In genomic region chr17:84189127-84189854, GRCm38 (mm10) we compare ENCODE assay signal across 8 mouse cellular contexts. TPM values are rescaled to one million over a fixed set of nuclear protein-coding genes. Genes with fewer than 3 reads are reported as not detected.
DNase-seq lines count a peak whose midpoint lies in the region; ATAC-seq and TF ChIP-seq lines count a peak whose summit lies in the region.

No protein-coding gene starts in this region.

- H3K9me3 ChIP-seq in lung, embryonic 14.5 days (ENCODE audit: low read depth, low read length): no peaks in the 10 kb centered on the region
- H3K9me3 ChIP-seq in heart, embryonic 12.5 days (replicated peaks): no peaks in the 10 kb centered on the region
- H3K9me3 ChIP-seq in neural tube, embryonic 14.5 days (ENCODE audit: control insufficient read depth, low read length): no peaks in the 10 kb centered on the region

- DNase-seq in lung, embryonic 14.5 days: no peak
- no peak for DNase-seq in lung, postnatal 14 days
- DNase-seq in adrenal gland, postnatal 10 days: peak; percentile 72
- DNase-seq in kidney, postnatal 14 days: peak; percentile 38
- no peak for DNase-seq in retina, embryonic 14.5 days (ENCODE audit: low spot score)
- no peak for DNase-seq in Muller cell, postnatal 12 days (ENCODE audit: inconsistent ontology term)

- no peaks in the 10 kb centered on the region for H3K27me3 ChIP-seq in lung, embryonic 14.5 days (ENCODE audit: insufficient read depth, low read length)
- no peaks in the 10 kb centered on the region for H3K27me3 ChIP-seq in heart, embryonic 12.5 days (replicated peaks)
- H3K27me3 ChIP-seq in neural tube, embryonic 14.5 days (ENCODE audit: control insufficient read depth, insufficient read depth, low read length): peaks cover 6% of the 10 kb centered on the region; the same call in 1 of the 2 replicates

- H3K4me3 ChIP-seq in lung, embryonic 14.5 days (ENCODE audit: low read depth, low read length): peak overlapping the region; percentile 93
- peak overlapping the region; percentile 65; the same call in 1 of the 2 replicates for H3K4me3 ChIP-seq in heart, embryonic 12.5 days
- no peak overlapping the region for H3K4me3 ChIP-seq in neural tube, embryonic 14.5 days (ENCODE audit: low read depth, low read length)

- peak overlapping the region; percentile 96 for H3K4me2 ChIP-seq in lung, embryonic 14.5 days
- H3K4me2 ChIP-seq in heart, embryonic 12.5 days: peak overlapping the region; percentile 84
- H3K4me2 ChIP-seq in neural tube, embryonic 14.5 days (ENCODE audit: low read depth, low read length): peak overlapping the region; percentile 77; the same call in 1 of the 2 replicates

- H3K9ac ChIP-seq in lung, embryonic 14.5 days: peak overlapping the region; percentile 84
- H3K9ac ChIP-seq in heart, embryonic 12.5 days: peak overlapping the region; percentile 75
- no peak overlapping the region for H3K9ac ChIP-seq in neural tube, embryonic 14.5 days (replicated peaks; ENCODE audit: low read depth, low read length)

- TF ChIP-seq CTCF in lung, embryonic 14.5 days (IDR thresholded peaks at IDR 0.05; ENCODE audit: low read depth): no peak

- H3K36me3 ChIP-seq in lung, embryonic 14.5 days (ENCODE audit: insufficient read depth): peaks cover 35% of the 10 kb centered on the region
- H3K36me3 ChIP-seq in heart, embryonic 12.5 days: peaks cover 16% of the 10 kb centered on the region
- H3K36me3 ChIP-seq in neural tube, embryonic 14.5 days (ENCODE audit: control insufficient read depth, insufficient read depth, low read length): no peaks in the 10 kb centered on the region

- 65% methylated on average over 5 of the region's 5 CpGs for WGBS in lung, embryonic 14.5 days
- WGBS in heart, embryonic 12.5 days: 77% methylated on average over 5 of the region's 5 CpGs
- WGBS in neural tube, embryonic 14.5 days: 78% methylated on average over 5 of the region's 5 CpGs

- H3K27ac ChIP-seq in lung, embryonic 14.5 days (ENCODE audit: low read depth): peak overlapping the region; percentile 99
- peak overlapping the region; percentile 96 for H3K27ac ChIP-seq in heart, embryonic 12.5 days (ENCODE audit: poor library complexity, severe bottlenecking)
- no peak overlapping the region for H3K27ac ChIP-seq in neural tube, embryonic 14.5 days (ENCODE audit: low read depth, low read length)

- peaks cover 7% of the 10 kb centered on the region for H3K4me1 ChIP-seq in lung, embryonic 14.5 days (ENCODE audit: insufficient read depth)
- peaks cover 46% of the 10 kb centered on the region for H3K4me1 ChIP-seq in heart, embryonic 12.5 days (replicated peaks)
- peaks cover 13% of the 10 kb centered on the region for H3K4me1 ChIP-seq in neural tube, embryonic 14.5 days (ENCODE audit: control insufficient read depth, insufficient read depth, low read length)

- ATAC-seq in lung, embryonic 14.5 days (ENCODE audit: insufficient read depth): no peak
- ATAC-seq in heart, embryonic 12.5 days (ENCODE audit: insufficient number of reproducible peaks, low FRiP score): no peak
- no peak for ATAC-seq in neural tube, embryonic 14.5 days (ENCODE audit: low read depth)

RNA-seq across cellular contexts. Expression of gene Zfp36l2, which starts 1.5 kb away (rescaled TPM):
- 20.8 and 21.9 TPM in 2 replicates for polyA plus RNA-seq in lung, embryonic 14.5 days (2014; fragmentation: Nextera tagmentation; extraction: Ambion mirVana)
- 100 to 1,000 TPM in 1 of 2 experiments, 10 to 100 TPM in 1; 67.0 to 122 TPM for total RNA-seq in adrenal gland, postnatal 10 days (2021)
- 10.3 and 10.5 TPM in 2 replicates for polyA plus RNA-seq in heart, embryonic 12.5 days (2016; fragmentation: Nextera tagmentation; extraction: Ambion mirVana)
- polyA plus RNA-seq in neural tube, embryonic 14.5 days (2014; fragmentation: Nextera tagmentation; extraction: Ambion mirVana): 4.8 and 7.2 TPM in 2 replicates

Comparison
In these comparisons a context has a peak if more than half of its experiments do, and no peak if none do; other contexts are left out.
1. DNase-seq: peak in adrenal gland, postnatal 10 days (single experiment) and kidney, postnatal 14 days (single experiment); none in lung, embryonic 14.5 days (single experiment), lung, postnatal 14 days (single experiment), retina, embryonic 14.5 days (single experiment) and Muller cell, postnatal 12 days (single experiment).
2. Peak in every context shown above with its lines, with median percentiles within 50 percentile points of each other: H3K4me2 ChIP-seq.